Mouse (Mus musculus): ENCODE data around the gene Cep41. TPM values are rescaled to one million over a fixed set of nuclear protein-coding genes. Genes with fewer than 3 reads are reported as not detected.
A peak's percentile ranks its signal among the peaks of the same experiment; 100 is the strongest.

Cep41 gene
- polyA plus RNA-seq, 1 experiment from 2014 or later = 10.0 TPM

DNA sequence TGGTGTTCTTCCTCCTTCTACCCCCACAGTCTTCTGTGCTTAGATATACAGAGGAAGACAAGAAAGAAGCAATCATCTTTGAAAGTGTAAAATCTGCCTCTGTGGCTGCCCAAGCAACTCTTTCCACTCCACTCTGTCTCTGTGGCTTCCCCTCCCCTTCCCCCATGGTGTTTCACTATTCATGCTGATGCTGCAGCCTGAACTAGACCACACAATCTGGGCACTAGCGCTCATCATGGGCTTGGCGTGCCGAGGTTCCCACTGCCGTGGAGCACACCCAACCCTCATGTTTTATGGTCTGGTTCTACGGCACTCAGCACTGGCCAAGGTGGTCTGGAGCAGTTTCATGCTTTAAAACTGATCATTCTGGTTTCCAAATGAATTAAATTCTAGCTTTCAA lies 21.9 kb downstream of the Cep41 start:
- Histone ChIP-seq H3K9me3 (replicated peaks) (no peaks in the 10 kb centered on the region), H3K4me3 (no peak overlapping the region), H3K4me2 (no peak overlapping the region), H3K27ac (no peak overlapping the region), H3K36me3 (no peaks in the 10 kb centered on the region), H3K4me1 (replicated peaks) (peaks cover 33% of the 10 kb centered on the region), H3K27me3 (no peaks in the 10 kb centered on the region), H3K9ac (no peak overlapping the region)
- WGBS = 81% methylated on average over 5 of the region's 5 CpGs
- ATAC-seq (replicated peaks; ENCODE audit: insufficient number of reproducible peaks, insufficient read depth, low FRiP score, low read depth) = no peak

DNA sequence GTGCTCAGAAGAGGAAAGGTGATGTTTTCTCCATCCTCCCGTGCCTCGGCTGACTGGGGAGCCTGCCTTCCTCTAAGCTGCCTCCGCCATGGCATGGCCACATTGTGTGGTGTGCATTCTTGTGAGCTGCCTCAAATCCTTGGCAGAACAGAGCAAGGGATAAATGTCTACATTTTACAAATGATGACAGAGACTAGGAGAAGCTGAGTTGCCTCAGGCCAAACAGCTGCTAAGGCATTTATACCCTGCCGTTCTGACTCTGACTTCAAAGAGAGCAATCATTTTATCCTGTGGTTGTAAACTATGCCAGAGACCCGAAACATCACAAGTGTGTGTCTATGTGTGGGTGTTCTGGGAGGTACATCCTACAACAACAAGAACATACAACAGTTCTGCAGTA lies 26.0 kb downstream of the Cep41 start:
- Histone ChIP-seq H3K4me1 (replicated peaks) (peaks cover 14% of the 10 kb centered on the region), H3K9me3 (replicated peaks) (no peaks in the 10 kb centered on the region), H3K27me3 (no peaks in the 10 kb centered on the region), H3K4me3 (no peak overlapping the region), H3K9ac (no peak overlapping the region), H3K4me2 (no peak overlapping the region), H3K27ac (no peak overlapping the region), H3K36me3 (no peaks in the 10 kb centered on the region)
- WGBS = 70% methylated on average over 5 of the region's 5 CpGs
- ATAC-seq (replicated peaks; ENCODE audit: insufficient number of reproducible peaks, insufficient read depth, low FRiP score, low read depth) = no peak

DNA sequence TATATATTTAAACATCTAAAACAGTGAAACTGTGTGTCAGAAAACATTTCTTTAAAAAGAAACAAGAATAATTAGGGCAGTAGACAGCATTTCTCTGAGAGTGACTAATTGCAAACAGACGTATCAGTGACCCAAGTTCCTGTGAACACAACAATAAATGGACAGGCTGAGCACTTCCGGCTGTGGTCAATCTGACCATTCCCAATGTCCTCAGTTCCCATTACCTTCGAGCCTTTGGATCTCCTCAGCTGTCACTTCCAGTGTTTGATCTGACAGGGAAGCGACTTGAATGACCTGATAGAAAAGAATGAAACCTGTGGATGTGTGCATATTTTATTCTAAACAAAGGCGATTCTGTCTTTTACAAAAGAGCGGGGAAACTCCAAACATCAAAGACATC lies 27.5 kb downstream of the Cep41 start:
- WGBS = 64% methylated on average over 6 of the region's 6 CpGs
- Histone ChIP-seq H3K9me3 (replicated peaks) (no peaks in the 10 kb centered on the region), H3K9ac (no peak overlapping the region), H3K36me3 (no peaks in the 10 kb centered on the region), H3K4me3 (no peak overlapping the region), H3K4me1 (replicated peaks) (peaks cover 12% of the 10 kb centered on the region), H3K27me3 (no peaks in the 10 kb centered on the region), H3K4me2 (no peak overlapping the region), H3K27ac (no peak overlapping the region; the same call in 1 of the 2 replicates)
- no peak for ATAC-seq (replicated peaks; ENCODE audit: insufficient number of reproducible peaks, insufficient read depth, low FRiP score, low read depth)

DNA sequence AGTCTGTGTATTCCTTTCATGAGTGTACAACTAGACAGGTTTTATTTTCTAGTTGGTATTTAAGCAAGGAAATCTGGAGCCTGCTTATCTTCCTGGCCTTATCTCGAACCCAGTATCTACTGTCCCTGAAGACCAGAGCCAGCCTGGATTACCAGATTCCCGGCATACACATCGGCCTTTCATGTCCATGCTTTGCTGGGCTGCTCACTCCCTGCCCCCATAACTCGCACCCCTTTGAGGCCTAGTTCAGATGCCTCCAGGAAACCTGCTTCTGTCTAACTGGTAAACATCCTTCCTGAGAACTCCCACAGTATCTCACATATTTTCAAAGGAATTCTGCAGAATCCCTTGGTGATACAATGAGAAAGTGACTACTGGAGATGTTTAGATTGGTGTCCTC lies 28.3 kb downstream of the Cep41 start:
- H3K4me3 ChIP-seq = no peak overlapping the region
- no peak overlapping the region for H3K4me2 ChIP-seq
- no peaks in the 10 kb centered on the region for H3K36me3 ChIP-seq
- WGBS = 11% methylated on average over 4 of the region's 4 CpGs
- no peak overlapping the region for H3K9ac ChIP-seq
- no peak for ATAC-seq (replicated peaks; ENCODE audit: insufficient number of reproducible peaks, insufficient read depth, low FRiP score, low read depth)
- peak overlapping the region; percentile 45 for H3K27ac ChIP-seq
- H3K4me1 ChIP-seq (replicated peaks) = peaks cover 12% of the 10 kb centered on the region
- H3K27me3 ChIP-seq = no peaks in the 10 kb centered on the region
- no peaks in the 10 kb centered on the region for H3K9me3 ChIP-seq (replicated peaks)

DNA sequence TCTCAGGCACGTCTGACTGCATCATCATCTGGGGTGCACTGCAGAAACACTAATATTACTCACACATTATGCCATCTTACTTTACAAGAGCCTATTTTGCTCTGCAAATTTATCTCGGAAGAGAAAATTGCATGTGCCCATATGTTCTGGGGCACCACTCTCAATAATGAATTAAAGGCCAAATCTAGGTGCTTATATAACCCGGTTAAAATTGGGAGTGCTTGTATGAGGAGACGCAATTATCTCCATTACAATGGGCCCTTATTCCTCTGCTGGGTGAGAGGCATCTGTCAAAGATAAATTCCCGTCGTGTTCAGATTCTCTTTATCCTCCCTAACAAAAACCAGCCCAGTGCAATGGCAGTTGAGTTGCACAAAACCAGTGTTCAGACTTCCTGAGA lies 28.8 kb downstream of the Cep41 start:
- Histone ChIP-seq H3K9me3 (replicated peaks) (no peaks in the 10 kb centered on the region), H3K36me3 (no peaks in the 10 kb centered on the region), H3K27me3 (no peaks in the 10 kb centered on the region), H3K4me3 (no peak overlapping the region), H3K9ac (no peak overlapping the region), H3K4me1 (replicated peaks) (peaks cover 12% of the 10 kb centered on the region), H3K4me2 (no peak overlapping the region), H3K27ac (peak overlapping the region; percentile 45)
- 35% methylated on average over 6 of the region's 6 CpGs for WGBS
- ATAC-seq (replicated peaks; ENCODE audit: insufficient number of reproducible peaks, insufficient read depth, low FRiP score, low read depth) = no peak

DNA sequence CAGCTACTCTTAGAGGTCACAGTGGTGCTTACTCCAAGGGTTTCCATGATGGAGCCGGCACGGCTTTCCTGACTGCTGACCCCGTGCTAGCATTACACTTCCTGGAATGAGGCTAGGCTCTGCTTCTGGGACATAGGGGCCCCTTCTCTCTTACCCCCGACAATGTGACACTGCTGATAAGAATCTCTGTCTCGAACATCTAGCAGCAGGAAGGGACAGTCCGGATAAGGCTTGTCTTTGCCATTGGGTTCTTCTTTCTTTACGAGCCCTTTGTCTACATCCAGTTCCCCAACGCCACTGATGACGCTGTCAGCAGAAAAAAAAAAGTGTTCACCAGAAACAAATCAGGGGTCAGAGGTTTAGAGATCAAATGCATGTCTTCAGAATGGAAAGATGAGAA lies 34.9 kb downstream of the Cep41 start:
- peaks cover 10% of the 10 kb centered on the region; the same call in 1 of the 2 replicates for H3K4me1 ChIP-seq (replicated peaks)
- no peaks in the 10 kb centered on the region for H3K9me3 ChIP-seq (replicated peaks)
- 69% methylated on average over 9 of the region's 9 CpGs for WGBS
- H3K27me3 ChIP-seq = no peaks in the 10 kb centered on the region
- no peak overlapping the region for H3K27ac ChIP-seq
- ATAC-seq (replicated peaks; ENCODE audit: insufficient number of reproducible peaks, insufficient read depth, low FRiP score, low read depth) = no peak
- no peak overlapping the region for H3K4me2 ChIP-seq
- no peak overlapping the region for H3K4me3 ChIP-seq
- H3K36me3 ChIP-seq = no peaks in the 10 kb centered on the region
- no peak overlapping the region for H3K9ac ChIP-seq

DNA sequence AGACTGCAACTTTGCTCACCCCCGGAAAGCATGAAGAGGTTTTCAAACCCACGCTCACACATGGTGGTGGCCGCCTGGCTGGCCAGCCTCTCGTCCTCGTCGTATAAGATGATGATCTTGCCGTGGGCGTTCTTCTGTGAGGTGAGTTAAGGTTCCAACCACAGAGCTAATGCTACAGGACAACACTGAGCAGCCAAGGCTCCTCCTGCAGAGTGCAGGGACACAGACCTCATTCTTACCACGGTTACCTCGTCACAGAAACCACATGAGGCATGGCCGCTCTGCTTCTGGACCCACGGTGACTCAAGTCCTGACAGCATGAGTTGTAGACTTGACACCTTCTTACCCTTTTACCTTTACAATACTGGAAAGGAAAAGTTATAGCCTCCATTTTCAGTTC lies 36.3 kb downstream of the Cep41 start:
- H3K9me3 ChIP-seq (replicated peaks) = no peaks in the 10 kb centered on the region
- no peak for ATAC-seq (replicated peaks; ENCODE audit: insufficient number of reproducible peaks, insufficient read depth, low FRiP score, low read depth)
- H3K4me3 ChIP-seq = no peak overlapping the region
- peaks cover 10% of the 10 kb centered on the region; the same call in 1 of the 2 replicates for H3K4me1 ChIP-seq (replicated peaks)
- H3K9ac ChIP-seq = no peak overlapping the region
- H3K27me3 ChIP-seq = no peaks in the 10 kb centered on the region
- no peak overlapping the region for H3K27ac ChIP-seq
- 89% methylated on average over 12 of the region's 12 CpGs for WGBS
- H3K4me2 ChIP-seq = no peak overlapping the region
- no peaks in the 10 kb centered on the region for H3K36me3 ChIP-seq

DNA sequence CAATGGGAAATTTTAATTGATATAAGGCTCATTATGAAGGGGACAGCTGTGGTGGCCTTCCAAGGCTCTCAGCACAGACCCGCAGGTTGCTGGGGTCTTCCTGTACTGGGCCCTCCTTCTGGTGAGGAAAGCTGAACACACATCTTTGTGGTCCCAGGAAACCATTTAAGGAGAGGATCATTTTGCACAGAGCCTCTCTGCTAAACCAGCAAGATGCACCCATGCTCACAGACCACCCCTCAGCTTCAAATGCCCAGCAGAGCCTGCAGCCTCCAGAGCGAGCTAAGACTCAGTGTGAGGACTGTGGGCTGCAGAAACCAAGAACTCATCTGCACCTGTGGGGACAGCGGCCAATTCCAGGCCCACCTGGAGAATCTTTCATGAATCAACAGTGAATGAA lies 38.6 kb downstream of the Cep41 start:
- H3K9me3 ChIP-seq (replicated peaks) = no peaks in the 10 kb centered on the region
- H3K4me2 ChIP-seq = no peak overlapping the region
- H3K4me1 ChIP-seq (replicated peaks) = peaks cover 12% of the 10 kb centered on the region
- no peak overlapping the region for H3K4me3 ChIP-seq
- H3K27ac ChIP-seq = peak overlapping the region; percentile 13; the same call in 1 of the 2 replicates
- no peak for ATAC-seq (replicated peaks; ENCODE audit: insufficient number of reproducible peaks, insufficient read depth, low FRiP score, low read depth)
- no peaks in the 10 kb centered on the region for H3K27me3 ChIP-seq
- H3K9ac ChIP-seq = no peak overlapping the region
- H3K36me3 ChIP-seq = no peaks in the 10 kb centered on the region
- 88% methylated on average over 3 of the region's 3 CpGs for WGBS

DNA sequence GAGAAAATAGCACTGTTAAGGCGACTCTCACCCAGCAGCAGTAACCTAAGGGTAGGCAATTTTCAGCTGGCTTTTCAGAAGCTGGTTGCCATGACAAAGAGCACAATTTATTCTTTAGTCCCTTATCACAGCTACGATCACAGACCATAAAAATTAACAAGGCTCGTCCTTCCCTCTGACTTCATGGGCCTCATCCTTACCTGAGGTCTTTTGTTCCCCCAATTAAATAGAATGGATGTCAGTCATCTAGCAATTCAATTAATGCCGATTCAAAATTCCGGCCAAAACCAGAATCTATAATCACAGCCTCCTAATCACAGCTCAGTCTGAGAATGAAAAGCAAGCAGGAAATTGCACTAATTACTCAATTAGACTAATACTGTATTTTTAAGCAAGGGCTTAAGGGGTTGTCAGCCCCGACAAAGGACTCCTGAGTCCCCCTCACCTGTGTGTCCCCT lies 39.1 kb downstream of the Cep41 start:
- Histone ChIP-seq H3K4me2 (no peak overlapping the region), H3K9me3 (replicated peaks) (no peaks in the 10 kb centered on the region), H3K4me3 (no peak overlapping the region), H3K36me3 (no peaks in the 10 kb centered on the region), H3K4me1 (replicated peaks) (peaks cover 16% of the 10 kb centered on the region), H3K27me3 (no peaks in the 10 kb centered on the region), H3K27ac (peak overlapping the region; percentile 33; the same call in 1 of the 2 replicates), H3K9ac (no peak overlapping the region)
- 74% methylated on average over 6 of the region's 6 CpGs for WGBS
- no peak for ATAC-seq (replicated peaks; ENCODE audit: insufficient number of reproducible peaks, insufficient read depth, low FRiP score, low read depth)

DNA sequence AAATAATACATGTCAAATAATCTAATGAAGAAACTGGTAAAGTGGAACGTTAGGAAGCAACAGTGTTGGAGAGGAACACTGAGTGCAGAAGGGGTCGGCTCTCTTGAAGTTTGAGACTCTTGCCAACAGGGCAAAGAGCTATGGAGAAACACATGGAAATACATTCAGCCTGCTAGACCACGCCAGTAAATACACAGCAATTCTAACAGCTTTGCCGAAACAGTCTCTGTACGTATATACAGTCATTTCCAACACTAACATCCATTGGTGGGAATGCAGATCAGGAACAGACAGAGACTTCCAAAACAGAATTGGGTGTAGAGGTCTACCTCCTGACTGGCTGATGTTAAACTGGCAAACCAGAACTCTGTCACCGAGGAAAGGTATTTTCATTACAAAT lies 40.0 kb downstream of the Cep41 start:
- peaks cover 21% of the 10 kb centered on the region for H3K4me1 ChIP-seq (replicated peaks)
- H3K9ac ChIP-seq = no peak overlapping the region
- 75% methylated on average over 6 of the region's 6 CpGs for WGBS
- H3K36me3 ChIP-seq = no peaks in the 10 kb centered on the region
- no peak for ATAC-seq (replicated peaks; ENCODE audit: insufficient number of reproducible peaks, insufficient read depth, low FRiP score, low read depth)
- no peak overlapping the region for H3K4me2 ChIP-seq
- no peak overlapping the region for H3K4me3 ChIP-seq
- no peaks in the 10 kb centered on the region for H3K9me3 ChIP-seq (replicated peaks)
- peak overlapping the region; percentile 72 for H3K27ac ChIP-seq
- H3K27me3 ChIP-seq = no peaks in the 10 kb centered on the region

DNA sequence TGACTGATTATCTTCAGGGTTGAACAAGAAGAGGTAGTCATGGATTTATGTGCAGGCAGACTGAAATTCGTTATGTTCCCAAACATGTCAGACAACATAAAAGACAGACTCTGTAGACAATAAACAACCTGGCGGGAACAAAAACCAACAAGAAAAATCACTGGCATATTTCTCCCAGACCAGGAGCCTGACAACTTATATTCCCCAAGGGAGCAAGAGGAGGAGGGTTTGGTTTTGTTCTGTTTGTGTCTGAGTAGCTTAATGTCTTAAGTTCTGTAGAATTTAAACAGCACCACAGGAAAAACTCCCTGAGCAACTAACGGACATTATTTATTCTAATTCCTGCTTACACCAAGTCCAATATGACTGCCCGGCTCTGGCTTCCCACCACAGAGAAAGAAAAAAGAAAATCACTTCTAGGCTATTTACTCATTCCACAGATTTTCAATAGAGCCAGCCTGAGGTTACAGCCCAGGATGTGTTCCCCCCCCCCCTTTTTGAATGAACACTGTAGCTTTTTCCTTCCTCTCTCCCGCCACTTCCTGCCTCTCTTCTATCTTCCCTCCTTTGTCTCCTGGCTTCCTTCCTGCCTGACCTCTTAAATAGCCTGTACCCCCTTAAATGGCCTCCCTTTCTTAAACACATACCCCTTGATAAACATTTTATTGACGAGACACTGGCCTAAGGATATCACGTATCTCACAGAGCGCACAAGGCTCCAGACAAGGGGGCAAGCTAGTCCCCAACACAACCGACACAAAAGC lies 40.9 kb downstream of the Cep41 start:
- H3K27ac ChIP-seq = peak overlapping the region; percentile 72
- H3K4me2 ChIP-seq = no peak overlapping the region
- no peaks in the 10 kb centered on the region for H3K27me3 ChIP-seq
- H3K4me1 ChIP-seq (replicated peaks) = peaks cover 21% of the 10 kb centered on the region
- 0 out of 2 replicates have a peak, but pooled peaks have one; percentile 33 for ATAC-seq (replicated peaks; ENCODE audit: insufficient number of reproducible peaks, insufficient read depth, low FRiP score, low read depth)
- no peak overlapping the region for H3K4me3 ChIP-seq
- WGBS = 63% methylated on average over 9 of the region's 9 CpGs
- no peaks in the 10 kb centered on the region for H3K36me3 ChIP-seq
- no peak overlapping the region for H3K9ac ChIP-seq
- no peaks in the 10 kb centered on the region for H3K9me3 ChIP-seq (replicated peaks)

Data from heart, embryonic 15.5 days (tissue).